Mouse (Mus musculus): Measurements from ENCODE around the gene Tnks1bp1.

Tnks1bp1 gene

GRCm38 (mm10) chr2:85038336-85038735 lies 9.5 kb upstream of the Tnks1bp1 start:
- DNase-seq (ENCODE audit: low spot score) = no peak

- DNase-seq (ENCODE audit: low spot score) = no peak
Measured at GRCm38 (mm10) chr2:85043623-85044022, 4.2 kb upstream of the Tnks1bp1 start.

GRCm38 (mm10) chr2:85046222-85046621 lies 1.6 kb upstream of the Tnks1bp1 start:
- DNase-seq (ENCODE audit: low spot score) = no peak

- no peak for DNase-seq (ENCODE audit: low spot score)
Measured at GRCm38 (mm10) chr2:85047081-85047480, 741 bp upstream of the Tnks1bp1 start.

GRCm38 (mm10) chr2:85048168-85048751 lies 438 bp downstream of the Tnks1bp1 start:
- DNase-seq (ENCODE audit: low spot score) = peak; percentile 71

- DNase-seq (ENCODE audit: low spot score) = no peak
Measured at GRCm38 (mm10) chr2:85049277-85049676, 1.5 kb downstream of the Tnks1bp1 start.

GRCm38 (mm10) chr2:85050001-85050634 lies 2.3 kb downstream of the Tnks1bp1 start:
- DNase-seq (ENCODE audit: low spot score) = peak; percentile 63

- DNase-seq (ENCODE audit: low spot score) = peak; percentile 45
Measured at GRCm38 (mm10) chr2:85050746-85051145, 2.9 kb downstream of the Tnks1bp1 start.

- DNase-seq (ENCODE audit: low spot score) = no peak
Measured at GRCm38 (mm10) chr2:85053192-85053816, 5.5 kb downstream of the Tnks1bp1 start.

GRCm38 (mm10) chr2:85056711-85057110 lies 8.9 kb downstream of the Tnks1bp1 start:
- DNase-seq (ENCODE audit: low spot score) = no peak

GRCm38 (mm10) chr2:85059677-85060076 lies 11.9 kb downstream of the Tnks1bp1 start:
- DNase-seq (ENCODE audit: low spot score) = no peak

GRCm38 (mm10) chr2:85060591-85061060 lies 12.8 kb downstream of the Tnks1bp1 start:
- peak; percentile 61 for DNase-seq (ENCODE audit: low spot score)

GRCm38 (mm10) chr2:85061107-85061541 lies 13.3 kb downstream of the Tnks1bp1 start:
- DNase-seq (ENCODE audit: low spot score) = peak; percentile 37

- DNase-seq (ENCODE audit: low spot score) = no peak
Measured at GRCm38 (mm10) chr2:85065141-85065875, 17.5 kb downstream of the Tnks1bp1 start.

- no peak for DNase-seq (ENCODE audit: low spot score)
Measured at GRCm38 (mm10) chr2:85066937-85067336, 19.1 kb downstream of the Tnks1bp1 start.

GRCm38 (mm10) chr2:85067903-85068625 lies 20.2 kb downstream of the Tnks1bp1 start:
- no peak for DNase-seq (ENCODE audit: low spot score)

- DNase-seq (ENCODE audit: low spot score) = no peak
Measured at GRCm38 (mm10) chr2:85068626-85069025, 20.8 kb downstream of the Tnks1bp1 start.

GRCm38 (mm10) chr2:85070086-85070485 lies 22.3 kb downstream of the Tnks1bp1 start:
- DNase-seq (ENCODE audit: low spot score) = no peak

GRCm38 (mm10) chr2:85071921-85072320 lies 24.1 kb downstream of the Tnks1bp1 start:
- DNase-seq (ENCODE audit: low spot score) = no peak

- no peak for DNase-seq (ENCODE audit: low spot score)
Measured at GRCm38 (mm10) chr2:85073751-85074150, 25.9 kb downstream of the Tnks1bp1 start.

- DNase-seq (ENCODE audit: low spot score) = peak; percentile 35
Measured at GRCm38 (mm10) chr2:85088716-85089646, 41.2 kb downstream of the Tnks1bp1 start.
